Mouse (Mus musculus): Measurements from ENCODE around the gene Dlst.

DNA sequence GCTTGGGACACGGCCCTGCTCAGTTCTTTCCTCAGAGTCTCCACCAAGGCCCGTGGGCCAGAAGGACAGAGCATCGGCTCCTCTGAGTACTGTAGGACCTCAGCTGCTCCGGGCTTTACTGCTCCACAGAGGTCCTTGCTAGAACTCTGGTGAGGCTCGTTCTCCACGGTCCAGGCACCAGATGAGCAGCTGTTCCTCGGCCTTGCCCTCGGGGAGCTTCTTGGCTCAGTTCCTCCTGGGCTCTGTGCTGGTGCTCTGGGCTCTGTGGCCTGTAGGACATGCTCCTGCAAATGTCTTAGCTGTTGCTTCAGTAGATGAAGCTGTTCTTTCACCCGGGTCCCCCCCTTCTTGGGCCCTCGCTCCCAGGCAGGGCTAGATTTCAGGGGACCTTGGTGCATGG is 15.9 kb upstream of the Dlst start:
- no peak for TF ChIP-seq POLR2A (IDR thresholded peaks at IDR 0.05; ENCODE audit: insufficient read depth, low read depth, low read length)
- TF ChIP-seq CTCF (IDR thresholded peaks at IDR 0.05; ENCODE audit: insufficient read depth, low read depth, low read length): no peak

Data from olfactory bulb, adult 2 months (tissue).